Mouse (Mus musculus): ENCODE data around the gene Gper1.

DNA sequence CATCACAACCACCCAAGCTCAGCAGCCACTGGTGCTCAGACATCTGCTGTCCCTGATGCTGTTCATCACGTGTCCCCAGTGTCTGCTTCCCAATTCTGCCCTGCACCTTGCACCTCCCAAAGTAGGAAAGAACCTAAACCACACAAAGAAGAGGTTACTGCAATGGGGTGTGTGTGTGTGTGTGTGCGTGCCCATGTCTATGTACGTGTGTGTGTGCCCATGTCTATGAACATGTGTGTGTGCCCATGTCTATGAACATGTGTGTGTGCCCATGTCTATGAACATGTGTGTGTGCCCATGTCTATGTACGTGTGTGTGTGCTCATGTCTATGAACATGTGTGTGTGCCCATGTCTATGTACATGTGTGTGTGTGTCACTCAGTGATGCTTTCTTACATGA lies 27.4 kb upstream of the Gper1 start:
- TF ChIP-seq POLR2A (IDR thresholded peaks at IDR 0.05; ENCODE audit: borderline replicate concordance, control insufficient read depth, low read depth, low read length) (no peak), CTCF (IDR thresholded peaks at IDR 0.05; ENCODE audit: control insufficient read depth, insufficient read depth, low read length) (no peak)
